Mouse (Mus musculus): ENCODE measurements around the gene Tgfb1i1. TPM values are rescaled to one million over a fixed set of nuclear protein-coding genes. Genes with fewer than 3 reads are reported as not detected.
A peak's percentile ranks its signal among the peaks of the same experiment; 100 is the strongest.

Tgfb1i1 gene
- polyA plus RNA-seq, 1 experiment: 0.27 TPM

DNA sequence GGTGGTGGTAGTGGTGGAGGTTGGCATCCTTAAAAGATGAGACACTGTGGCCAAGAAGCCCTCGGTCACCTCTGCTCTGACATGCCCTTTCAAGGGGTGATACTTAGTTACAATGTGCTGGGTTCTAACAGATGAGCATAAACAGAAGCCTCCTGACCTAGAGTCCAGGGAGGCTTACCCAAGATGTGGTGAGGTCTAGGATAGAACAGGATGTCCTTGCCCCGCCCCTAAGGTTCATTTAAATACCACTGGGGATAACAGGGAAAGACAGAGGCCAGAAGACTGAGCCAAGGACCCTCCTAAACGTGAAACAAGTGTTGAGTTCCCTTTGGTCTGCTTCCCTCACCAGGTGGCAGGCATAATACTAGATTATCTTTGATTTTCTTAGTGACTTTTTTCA is 49.9 kb downstream of the Tgfb1i1 start:
- no peaks in the 10 kb centered on the region for H3K9me3 ChIP-seq (ENCODE audit: control insufficient read depth, low read length)
- peaks cover 92% of the 10 kb centered on the region for H3K4me1 ChIP-seq (ENCODE audit: control insufficient read depth)
- H3K27me3 ChIP-seq (ENCODE audit: control insufficient read depth): no peaks in the 10 kb centered on the region
- TF ChIP-seq TAL1 (IDR thresholded peaks at IDR 0.05; ENCODE audit: low read length) (no peak), GATA1 (IDR thresholded peaks at IDR 0.05; ENCODE audit: low read length) (no peak)
- H3K36me3 ChIP-seq (ENCODE audit: control insufficient read depth): peaks cover 52% of the 10 kb centered on the region
- peak overlapping the region; percentile 97 for H3K4me3 ChIP-seq (replicated peaks)

DNA sequence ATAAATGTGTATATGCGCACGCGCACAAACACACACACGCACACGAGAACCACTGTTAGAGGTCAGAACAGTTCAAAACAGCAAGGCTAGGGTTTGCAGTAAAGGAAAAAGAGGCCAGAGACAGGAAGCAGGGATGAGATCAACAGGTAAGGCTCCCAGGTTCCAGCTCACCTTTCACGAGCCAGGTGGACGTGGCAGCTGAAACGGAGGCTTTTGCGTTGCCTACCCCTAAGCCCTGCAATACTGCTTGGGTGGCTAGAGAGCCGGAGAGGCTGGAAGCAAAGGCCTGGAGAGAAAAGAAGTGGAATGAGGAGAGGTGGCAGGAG is 50.6 kb downstream of the Tgfb1i1 start:
- no peaks in the 10 kb centered on the region for H3K27me3 ChIP-seq (ENCODE audit: control insufficient read depth)
- H3K4me1 ChIP-seq (ENCODE audit: control insufficient read depth): peaks cover 92% of the 10 kb centered on the region
- TF ChIP-seq GATA1 (IDR thresholded peaks at IDR 0.05; ENCODE audit: low read length) (no peak), TAL1 (IDR thresholded peaks at IDR 0.05; ENCODE audit: low read length) (no peak)
- peak overlapping the region; percentile 97 for H3K4me3 ChIP-seq (replicated peaks)
- H3K9me3 ChIP-seq (ENCODE audit: control insufficient read depth, low read length): no peaks in the 10 kb centered on the region
- H3K36me3 ChIP-seq (ENCODE audit: control insufficient read depth): peaks cover 52% of the 10 kb centered on the region

DNA sequence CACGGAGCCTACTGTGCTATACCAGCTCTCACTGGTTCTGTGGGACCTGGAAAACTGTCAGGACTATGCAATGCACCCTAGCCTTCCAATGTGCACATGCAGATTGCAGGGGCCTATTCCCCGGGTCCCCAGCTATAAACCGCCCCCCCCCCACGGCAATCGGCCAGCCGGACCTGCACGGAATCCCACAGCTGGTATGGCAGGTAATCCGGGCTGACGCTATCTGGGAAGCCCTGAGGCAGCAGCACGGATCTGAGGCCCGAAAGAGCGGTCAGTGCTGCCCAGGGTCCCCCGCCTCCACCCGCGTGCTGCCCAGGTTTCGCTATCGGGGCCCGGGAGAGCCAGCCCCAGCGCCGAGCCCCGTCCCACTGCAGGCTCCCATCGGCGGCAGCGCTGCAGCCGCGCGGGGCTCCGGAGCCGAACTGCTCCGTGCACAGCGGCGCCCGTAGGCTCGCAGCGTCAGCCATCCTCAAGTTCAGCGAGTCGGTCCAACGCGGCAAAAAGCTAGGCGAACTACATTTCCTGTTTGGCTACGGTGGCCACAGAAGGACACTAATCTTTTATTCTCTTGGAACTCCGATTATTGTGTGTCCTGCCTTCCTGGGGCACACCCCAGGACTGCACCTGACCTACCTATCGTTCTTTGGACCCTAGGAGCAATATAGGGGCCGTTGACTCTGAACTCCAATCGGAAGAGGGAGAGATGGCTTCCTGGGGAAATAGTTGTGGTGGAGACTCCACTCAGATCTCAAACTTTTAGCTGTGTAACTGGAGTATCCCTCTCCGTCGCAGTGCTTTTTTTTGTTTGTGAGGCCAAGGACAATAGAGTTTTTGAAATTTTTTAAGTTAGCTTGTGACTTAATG is 51.2 kb downstream of the Tgfb1i1 start, which contains the start of gene BC017158:
Gene BC017158, minus strand, starts transcription at position 554 of the 864 bp plus-strand sequence.
- Histone ChIP-seq H3K4me1 (ENCODE audit: control insufficient read depth) (peaks cover 92% of the 10 kb centered on the region), H3K9me3 (ENCODE audit: control insufficient read depth, low read length) (no peaks in the 10 kb centered on the region), H3K36me3 (ENCODE audit: control insufficient read depth) (peaks cover 52% of the 10 kb centered on the region), H3K27me3 (ENCODE audit: control insufficient read depth) (no peaks in the 10 kb centered on the region), H3K4me3 (replicated peaks) (peak within 1 kb of the TSS; percentile 97)
- no peak for TF ChIP-seq TAL1 (IDR thresholded peaks at IDR 0.05; ENCODE audit: low read length)
- TF ChIP-seq GATA1 (IDR thresholded peaks at IDR 0.05; ENCODE audit: low read length): no peak

DNA sequence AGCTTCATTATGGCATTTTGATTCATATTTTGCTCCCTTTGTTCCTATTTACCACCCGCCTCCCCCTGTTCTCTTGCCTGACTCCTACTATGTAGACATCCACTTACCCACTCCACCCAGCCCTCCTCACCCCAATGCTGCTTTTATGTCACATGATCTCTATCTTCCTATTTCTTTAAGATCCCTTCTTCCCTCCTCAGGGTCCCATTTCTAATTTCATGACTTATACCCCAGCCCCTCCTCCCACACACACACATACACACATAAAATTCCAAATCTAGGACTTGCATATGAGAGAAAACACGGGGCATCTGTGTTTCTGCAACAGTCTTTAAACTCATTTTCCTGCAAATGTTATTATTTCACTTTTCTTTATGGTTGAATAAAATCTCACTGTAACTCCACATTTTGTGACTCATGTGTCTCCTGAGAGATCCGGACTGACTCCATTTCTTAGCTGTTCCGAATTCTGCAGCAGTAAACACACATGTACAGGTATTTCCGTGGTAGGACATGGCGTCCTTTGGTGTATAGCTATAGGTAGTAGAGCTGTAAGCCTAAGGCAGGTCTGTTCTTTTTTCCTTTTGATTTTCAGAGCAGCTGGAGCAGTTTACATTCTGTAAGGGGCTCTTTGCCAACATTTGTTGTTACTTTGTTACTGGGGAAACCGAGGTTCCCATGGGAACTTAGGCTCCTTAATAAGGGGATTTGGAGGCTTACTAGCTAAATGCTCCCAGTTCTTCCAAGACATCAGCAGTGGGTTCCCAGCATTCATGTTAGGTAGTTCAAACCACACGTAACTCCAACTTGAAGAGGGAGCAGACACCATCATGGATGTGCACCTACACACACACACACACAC is 52.1 kb downstream of the Tgfb1i1 start:
- peaks cover 90% of the 10 kb centered on the region for H3K4me1 ChIP-seq (ENCODE audit: control insufficient read depth)
- no peaks in the 10 kb centered on the region for H3K27me3 ChIP-seq (ENCODE audit: control insufficient read depth)
- peak overlapping the region; percentile 97 for H3K4me3 ChIP-seq (replicated peaks)
- TF ChIP-seq GATA1 (IDR thresholded peaks at IDR 0.05; ENCODE audit: low read length) (no peak), TAL1 (IDR thresholded peaks at IDR 0.05; ENCODE audit: low read length) (no peak)
- H3K9me3 ChIP-seq (ENCODE audit: control insufficient read depth, low read length): no peaks in the 10 kb centered on the region
- peaks cover 50% of the 10 kb centered on the region for H3K36me3 ChIP-seq (ENCODE audit: control insufficient read depth)

DNA sequence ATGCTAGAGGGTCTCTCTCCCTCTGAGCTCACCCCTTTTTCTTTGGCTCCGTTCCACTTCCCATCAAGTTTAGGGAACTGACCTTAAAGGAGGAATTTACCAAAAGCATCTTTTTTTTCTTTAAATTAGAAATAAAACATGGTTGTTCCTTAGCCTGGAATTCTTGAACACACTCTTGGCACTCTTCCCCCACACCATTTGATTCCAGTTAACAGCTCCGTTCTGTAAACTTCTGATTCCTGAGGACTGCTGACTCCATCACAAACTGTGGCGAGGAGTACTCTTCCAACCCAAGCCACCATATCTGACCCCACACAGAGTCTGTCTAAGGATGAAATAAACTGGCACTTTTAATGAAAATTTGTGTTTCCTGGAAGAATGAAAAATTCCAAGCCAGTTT is 54.3 kb downstream of the Tgfb1i1 start:
- Histone ChIP-seq H3K27me3 (ENCODE audit: control insufficient read depth) (no peaks in the 10 kb centered on the region), H3K4me1 (ENCODE audit: control insufficient read depth) (peaks cover 81% of the 10 kb centered on the region)
- TF ChIP-seq TAL1 (IDR thresholded peaks at IDR 0.05; ENCODE audit: low read length): no peak
- no peak for TF ChIP-seq GATA1 (IDR thresholded peaks at IDR 0.05; ENCODE audit: low read length)

DNA sequence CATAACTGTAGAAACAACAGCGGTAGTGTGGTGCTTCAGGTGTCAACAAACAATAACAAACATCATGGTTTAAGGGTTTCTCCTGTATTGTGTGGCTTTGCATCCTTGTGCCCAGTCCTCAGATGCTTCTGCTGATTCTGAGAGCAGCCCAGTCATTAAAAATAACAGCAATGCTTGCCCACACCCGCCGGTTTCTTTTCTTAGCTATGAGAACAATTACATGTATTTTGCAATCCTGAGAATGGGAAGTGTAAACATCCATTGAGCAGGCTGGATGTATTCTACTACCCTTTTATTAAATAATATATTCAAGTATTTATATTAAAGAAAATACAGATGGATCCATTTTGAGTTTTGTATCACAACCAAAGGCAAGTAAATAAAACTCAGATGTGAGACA is 55.5 kb downstream of the Tgfb1i1 start:
- no peaks in the 10 kb centered on the region for H3K27me3 ChIP-seq (ENCODE audit: control insufficient read depth)
- TF ChIP-seq GATA1 (IDR thresholded peaks at IDR 0.05; ENCODE audit: low read length): no peak
- TF ChIP-seq TAL1 (IDR thresholded peaks at IDR 0.05; ENCODE audit: low read length): no peak
- peak overlapping the region; percentile 69 for H3K4me3 ChIP-seq (replicated peaks)
- H3K4me1 ChIP-seq (ENCODE audit: control insufficient read depth): peaks cover 78% of the 10 kb centered on the region
- H3K36me3 ChIP-seq (ENCODE audit: control insufficient read depth): peaks cover 22% of the 10 kb centered on the region
- no peaks in the 10 kb centered on the region for H3K9me3 ChIP-seq (ENCODE audit: control insufficient read depth, low read length)

More for the DNA sequence above, 54.3 kb downstream of the Tgfb1i1 start:
- Histone ChIP-seq H3K36me3 (ENCODE audit: control insufficient read depth) (peaks cover 29% of the 10 kb centered on the region), H3K4me3 (replicated peaks) (no peak overlapping the region), H3K9me3 (ENCODE audit: control insufficient read depth, low read length) (no peaks in the 10 kb centered on the region)

DNA sequence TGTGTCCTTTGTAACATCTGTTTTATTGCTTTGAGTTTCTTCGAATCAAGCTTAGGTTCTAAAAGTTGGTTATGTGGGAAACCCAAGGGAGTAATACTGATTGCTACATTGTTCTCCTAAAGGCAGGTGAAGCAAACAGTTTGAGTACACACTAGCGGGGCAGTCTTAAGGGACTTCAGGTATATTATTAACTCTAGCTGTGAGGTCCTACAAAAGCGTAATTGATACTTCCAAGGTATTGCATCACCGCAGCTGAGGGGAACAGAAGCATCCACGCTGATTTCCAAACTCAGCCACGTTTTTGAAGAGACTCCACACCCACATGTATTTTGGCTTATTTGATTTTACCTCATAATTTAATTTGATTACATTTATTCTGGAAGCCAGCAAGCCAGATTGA is 57.6 kb downstream of the Tgfb1i1 start:
- H3K9me3 ChIP-seq (ENCODE audit: control insufficient read depth, low read length): no peaks in the 10 kb centered on the region
- H3K36me3 ChIP-seq (ENCODE audit: control insufficient read depth): peaks cover 22% of the 10 kb centered on the region
- peaks cover 79% of the 10 kb centered on the region for H3K4me1 ChIP-seq (ENCODE audit: control insufficient read depth)
- TF ChIP-seq TAL1 (IDR thresholded peaks at IDR 0.05; ENCODE audit: low read length) (no peak), GATA1 (IDR thresholded peaks at IDR 0.05; ENCODE audit: low read length) (no peak)
- no peaks in the 10 kb centered on the region for H3K27me3 ChIP-seq (ENCODE audit: control insufficient read depth)
- H3K4me3 ChIP-seq (replicated peaks): no peak overlapping the region

DNA sequence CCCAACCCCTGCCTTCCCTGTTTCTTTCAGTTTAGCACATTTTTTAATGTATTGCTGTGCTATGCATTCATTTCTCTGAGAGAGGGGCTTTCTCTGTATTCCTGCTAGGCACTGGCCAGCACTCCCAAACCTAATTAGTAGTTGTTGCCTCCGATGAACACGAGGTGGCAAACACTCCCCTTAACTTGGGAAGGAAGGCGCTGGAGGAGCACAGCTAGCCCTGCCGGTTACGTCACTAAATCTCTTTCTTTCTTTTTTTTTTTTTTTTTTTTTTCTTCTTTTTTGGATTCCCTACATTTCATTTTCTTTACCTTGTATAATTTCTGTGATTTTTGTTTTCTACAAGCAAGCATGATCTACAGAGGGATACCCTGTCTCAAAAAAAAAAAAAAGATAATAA is 58.3 kb downstream of the Tgfb1i1 start:
- H3K36me3 ChIP-seq (ENCODE audit: control insufficient read depth): peaks cover 22% of the 10 kb centered on the region
- H3K4me1 ChIP-seq (ENCODE audit: control insufficient read depth): peaks cover 81% of the 10 kb centered on the region
- no peaks in the 10 kb centered on the region for H3K27me3 ChIP-seq (ENCODE audit: control insufficient read depth)
- no peak overlapping the region for H3K4me3 ChIP-seq (replicated peaks)
- H3K9me3 ChIP-seq (ENCODE audit: control insufficient read depth, low read length): no peaks in the 10 kb centered on the region
- TF ChIP-seq GATA1 (IDR thresholded peaks at IDR 0.05; ENCODE audit: low read length) (no peak), TAL1 (IDR thresholded peaks at IDR 0.05; ENCODE audit: low read length) (no peak)

Other genes with a start within 250 kb of the Tgfb1i1 start
- 0.02 TPM in 1 of 2 replicates, not detected in the other for gene Trim72, start 242.9 kb upstream of the Tgfb1i1 start, polyA plus RNA-seq (2012)
- 0.01 TPM in 2 replicates for gene Itgam, start 184.2 kb upstream of the Tgfb1i1 start, polyA plus RNA-seq (2012)
- gene Gm49368, start 184.1 kb upstream of the Tgfb1i1 start, polyA plus RNA-seq (2012): not detected in 2 replicates
- gene Itgax, start 117.3 kb upstream of the Tgfb1i1 start, polyA plus RNA-seq (2012): not detected in 2 replicates
- gene Itgad, start 92.4 kb upstream of the Tgfb1i1 start, polyA plus RNA-seq (2012): not detected in 2 replicates
- 0.10 TPM in 1 of 2 replicates, not detected in the other for gene Cox6a2, start 40.4 kb upstream of the Tgfb1i1 start, polyA plus RNA-seq (2012)
- 2.1 and 2.3 TPM in 2 replicates for gene Armc5, start 9.5 kb upstream of the Tgfb1i1 start, polyA plus RNA-seq (2012)
- 0.03 and 0.12 TPM in 2 replicates for gene 9130023H24Rik, start 8.8 kb upstream of the Tgfb1i1 start, polyA plus RNA-seq (2012)
- gene Slc5a2, start 18.8 kb downstream of the Tgfb1i1 start, polyA plus RNA-seq (2012): 0.88 and 1.4 TPM in 2 replicates
- 7.3 and 9.0 TPM in 2 replicates for gene BC017158, start 51.4 kb downstream of the Tgfb1i1 start, polyA plus RNA-seq (2012)
- 4.1 TPM in 2 replicates for gene Rgs10, start 171.9 kb downstream of the Tgfb1i1 start, polyA plus RNA-seq (2012)
- gene Tial1, start 214.9 kb downstream of the Tgfb1i1 start, polyA plus RNA-seq (2012): 6.8 and 7.4 TPM in 2 replicates

Measured in erythroblast, embryonic 14.5 days (primary cell).